Mouse (Mus musculus): Measurements from ENCODE around the gene Akap1. TPM values are rescaled to one million over a fixed set of nuclear protein-coding genes. Genes with fewer than 3 reads are reported as not detected.

Akap1 gene
- polyA plus RNA-seq, 1 experiment from 2014 or later: 24.0 TPM

DNA sequence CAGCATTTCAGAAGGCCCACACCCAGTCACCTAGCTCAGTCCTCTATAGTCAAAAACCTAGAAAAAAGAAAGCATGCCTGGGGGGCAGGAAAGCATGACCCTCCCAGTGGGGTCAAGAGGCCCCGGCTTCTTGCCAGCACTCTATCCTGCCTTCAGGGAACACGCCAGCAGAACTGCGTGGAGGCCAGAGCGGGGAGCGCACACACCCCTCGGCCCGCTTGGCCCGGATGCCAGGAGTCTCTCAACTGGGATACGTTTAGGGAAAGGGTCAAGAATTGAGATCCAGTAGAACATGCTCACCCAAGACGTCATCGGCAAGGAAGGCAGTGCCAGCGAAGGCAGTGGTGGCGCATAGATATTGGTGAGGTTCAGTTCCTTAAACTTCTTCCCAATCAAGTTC lies 25.8 kb downstream of the Akap1 start:
- H3K4me3 ChIP-seq: no peak overlapping the region
- no peak overlapping the region for H3K4me2 ChIP-seq (replicated peaks)
- peaks cover 61% of the 10 kb centered on the region for H3K36me3 ChIP-seq
- no peak for ATAC-seq (ENCODE audit: low FRiP score, low read depth)
- no peaks in the 10 kb centered on the region for H3K27me3 ChIP-seq (replicated peaks)
- H3K4me1 ChIP-seq: no peaks in the 10 kb centered on the region
- no peak overlapping the region for H3K9ac ChIP-seq
- no peaks in the 10 kb centered on the region for H3K9me3 ChIP-seq
- no peak overlapping the region for H3K27ac ChIP-seq
- 92% methylated on average over 13 of the region's 13 CpGs for WGBS

GRCm38 (mm10) chr11:88834606-88835005 lies 29.8 kb downstream of the Akap1 start:
- 93% methylated on average over 11 of the region's 11 CpGs for WGBS
- Histone ChIP-seq H3K27me3 (replicated peaks) (no peaks in the 10 kb centered on the region), H3K4me1 (no peaks in the 10 kb centered on the region), H3K9me3 (no peaks in the 10 kb centered on the region), H3K9ac (no peak overlapping the region), H3K27ac (no peak overlapping the region), H3K36me3 (peaks cover 76% of the 10 kb centered on the region), H3K4me2 (replicated peaks) (no peak overlapping the region), H3K4me3 (no peak overlapping the region)
- no peak for ATAC-seq (ENCODE audit: low FRiP score, low read depth)

- Histone ChIP-seq H3K27ac (no peak overlapping the region), H3K4me2 (replicated peaks) (no peak overlapping the region), H3K4me1 (no peaks in the 10 kb centered on the region), H3K36me3 (peaks cover 72% of the 10 kb centered on the region), H3K9ac (no peak overlapping the region), H3K9me3 (no peaks in the 10 kb centered on the region), H3K27me3 (replicated peaks) (no peaks in the 10 kb centered on the region), H3K4me3 (no peak overlapping the region)
- ATAC-seq (ENCODE audit: low FRiP score, low read depth): no peak
- WGBS: 86% methylated on average over 14 of the region's 14 CpGs
Measured at GRCm38 (mm10) chr11:88834134-88834533, 30.3 kb downstream of the Akap1 start.

- Histone ChIP-seq H3K9ac (no peak overlapping the region), H3K4me2 (replicated peaks) (no peak overlapping the region), H3K27me3 (replicated peaks) (no peaks in the 10 kb centered on the region), H3K27ac (no peak overlapping the region), H3K9me3 (no peaks in the 10 kb centered on the region), H3K36me3 (peaks cover 65% of the 10 kb centered on the region), H3K4me3 (no peak overlapping the region), H3K4me1 (no peaks in the 10 kb centered on the region)
- no peak for ATAC-seq (ENCODE audit: low FRiP score, low read depth)
- 96% methylated on average over 4 of the region's 4 CpGs for WGBS
Measured at GRCm38 (mm10) chr11:88833099-88833498, 31.3 kb downstream of the Akap1 start.

DNA sequence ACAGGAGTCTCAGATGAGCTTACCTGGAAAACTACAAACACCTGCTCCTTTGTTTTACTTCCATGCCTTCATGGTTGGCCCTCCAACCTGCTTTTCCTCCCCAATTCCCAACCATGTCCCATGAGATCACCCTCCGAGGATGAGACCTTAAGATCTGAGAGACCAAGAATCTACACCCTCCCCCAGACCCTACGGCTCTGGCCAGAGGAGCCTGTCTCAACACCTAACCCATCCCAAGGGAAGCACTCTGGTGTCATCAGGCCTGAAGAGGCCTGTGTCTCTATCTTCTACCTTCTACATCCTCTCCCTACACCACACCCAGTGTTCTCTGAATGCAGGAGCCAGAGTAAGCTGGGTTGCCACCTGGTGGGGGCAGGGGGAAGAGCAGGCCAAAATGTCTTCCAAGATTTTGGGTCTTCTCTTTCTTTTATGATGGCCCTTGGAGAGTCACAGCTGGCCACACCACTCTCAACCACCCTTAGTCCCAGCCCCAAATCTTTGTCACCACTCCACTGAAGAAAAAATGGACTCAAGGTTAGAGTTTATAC lies 34.1 kb downstream of the Akap1 start:
- Histone ChIP-seq H3K4me2 (replicated peaks) (no peak overlapping the region), H3K36me3 (peaks cover 40% of the 10 kb centered on the region), H3K4me1 (no peaks in the 10 kb centered on the region), H3K27ac (no peak overlapping the region), H3K9me3 (no peaks in the 10 kb centered on the region), H3K27me3 (replicated peaks) (no peaks in the 10 kb centered on the region), H3K4me3 (no peak overlapping the region), H3K9ac (no peak overlapping the region)
- 97% methylated on average over 2 of the region's 2 CpGs for WGBS
- no peak for ATAC-seq (ENCODE audit: low FRiP score, low read depth)

- no peaks in the 10 kb centered on the region for H3K4me1 ChIP-seq
- ATAC-seq (ENCODE audit: low FRiP score, low read depth): no peak
- H3K4me3 ChIP-seq: no peak overlapping the region
- H3K36me3 ChIP-seq: peaks cover 24% of the 10 kb centered on the region
- no peak overlapping the region for H3K4me2 ChIP-seq (replicated peaks)
- H3K27me3 ChIP-seq (replicated peaks): no peaks in the 10 kb centered on the region
- H3K27ac ChIP-seq: no peak overlapping the region
- H3K9ac ChIP-seq: no peak overlapping the region
- H3K9me3 ChIP-seq: no peaks in the 10 kb centered on the region
Measured at GRCm38 (mm10) chr11:88828528-88828927, 35.9 kb downstream of the Akap1 start.

DNA sequence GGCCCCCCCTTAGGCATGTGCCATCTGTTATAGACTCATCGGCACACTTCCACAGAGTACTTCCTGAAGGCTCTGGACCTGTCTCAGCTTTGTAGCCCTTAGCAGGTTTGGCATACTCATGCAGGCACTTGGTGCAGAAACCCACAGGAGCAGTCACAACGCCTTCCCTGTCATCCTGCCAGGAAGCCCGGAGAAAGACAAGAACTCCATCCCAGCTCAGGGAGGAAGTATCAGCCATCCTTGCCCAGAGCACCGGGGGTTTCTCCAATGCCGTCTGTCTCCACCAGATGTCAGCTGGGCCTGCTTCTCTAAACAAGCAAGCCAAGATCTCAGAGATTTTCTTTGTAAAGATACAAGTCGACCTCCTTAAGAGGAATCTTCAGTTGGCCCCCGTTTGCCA lies 38.5 kb downstream of the Akap1 start:
- no peaks in the 10 kb centered on the region for H3K27me3 ChIP-seq (replicated peaks)
- peaks cover 6% of the 10 kb centered on the region for H3K4me1 ChIP-seq
- WGBS: 63% methylated on average over 7 of the region's 7 CpGs
- H3K9ac ChIP-seq: no peak overlapping the region
- no peak overlapping the region for H3K4me2 ChIP-seq (replicated peaks)
- no peak for ATAC-seq (ENCODE audit: low FRiP score, low read depth)
- no peaks in the 10 kb centered on the region for H3K9me3 ChIP-seq
- H3K4me3 ChIP-seq: no peak overlapping the region
- H3K27ac ChIP-seq: no peak overlapping the region
- peaks cover 4% of the 10 kb centered on the region; the same call in 1 of the 2 replicates for H3K36me3 ChIP-seq

- Histone ChIP-seq H3K4me1 (peaks cover 16% of the 10 kb centered on the region), H3K4me3 (no peak overlapping the region), H3K4me2 (replicated peaks) (peak overlapping the region; percentile 54), H3K27me3 (replicated peaks) (no peaks in the 10 kb centered on the region), H3K27ac (no peak overlapping the region), H3K9me3 (no peaks in the 10 kb centered on the region), H3K9ac (no peak overlapping the region), H3K36me3 (no peaks in the 10 kb centered on the region)
- WGBS: 3% methylated on average over 7 of the region's 7 CpGs
- ATAC-seq (ENCODE audit: low FRiP score, low read depth): peak; percentile 65; the same call in 1 of the 2 replicates
Measured at GRCm38 (mm10) chr11:88822991-88823390, 41.4 kb downstream of the Akap1 start.

- peaks cover 16% of the 10 kb centered on the region for H3K4me1 ChIP-seq
- H3K4me3 ChIP-seq: no peak overlapping the region
- ATAC-seq (ENCODE audit: low FRiP score, low read depth): 0 out of 2 replicates have a peak, but pooled peaks have one; percentile 5
- H3K4me2 ChIP-seq (replicated peaks): peak overlapping the region; percentile 54
- H3K27me3 ChIP-seq (replicated peaks): no peaks in the 10 kb centered on the region
- no peak overlapping the region for H3K27ac ChIP-seq
- H3K9me3 ChIP-seq: no peaks in the 10 kb centered on the region
- H3K36me3 ChIP-seq: no peaks in the 10 kb centered on the region
- H3K9ac ChIP-seq: no peak overlapping the region
- 21% methylated on average over 5 of the region's 5 CpGs for WGBS
Measured at GRCm38 (mm10) chr11:88822526-88822925, 41.9 kb downstream of the Akap1 start.

GRCm38 (mm10) chr11:88820742-88821576 lies 43.4 kb downstream of the Akap1 start:
- peak; percentile 42 for ATAC-seq (ENCODE audit: low FRiP score, low read depth)
- peaks cover 16% of the 10 kb centered on the region for H3K4me1 ChIP-seq
- peak overlapping the region; percentile 9; the same call in 1 of the 2 replicates for H3K9ac ChIP-seq
- H3K4me2 ChIP-seq (replicated peaks): peak overlapping the region; percentile 41
- no peak overlapping the region for H3K4me3 ChIP-seq
- no peaks in the 10 kb centered on the region for H3K36me3 ChIP-seq
- WGBS: 11% methylated on average over 24 of the region's 24 CpGs
- H3K27ac ChIP-seq: no peak overlapping the region
- no peaks in the 10 kb centered on the region for H3K27me3 ChIP-seq (replicated peaks)
- no peaks in the 10 kb centered on the region for H3K9me3 ChIP-seq

DNA sequence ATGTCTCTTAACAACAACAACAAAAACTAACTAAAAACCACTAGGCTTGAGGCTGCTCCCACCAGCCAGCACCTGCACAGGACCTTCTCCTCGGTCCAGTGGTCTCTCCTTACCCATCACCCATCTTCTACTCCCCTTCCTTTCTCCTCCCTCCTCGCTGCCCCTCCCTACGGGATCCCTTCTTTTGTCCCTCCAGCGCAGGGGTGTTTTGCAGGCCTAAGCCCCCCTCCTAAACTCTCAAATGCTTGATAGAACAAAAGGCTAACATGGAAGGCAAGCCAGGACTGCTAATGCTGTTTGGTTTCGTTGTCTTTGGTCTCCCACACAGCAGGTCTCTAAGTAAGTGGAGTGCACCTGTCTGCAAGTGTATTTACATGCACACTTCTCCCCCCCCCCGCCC lies 44.1 kb downstream of the Akap1 start:
- H3K27me3 ChIP-seq (replicated peaks): no peaks in the 10 kb centered on the region
- H3K4me3 ChIP-seq: no peak overlapping the region
- H3K36me3 ChIP-seq: no peaks in the 10 kb centered on the region
- WGBS: 9% methylated on average over 6 of the region's 6 CpGs
- no peak for ATAC-seq (ENCODE audit: low FRiP score, low read depth)
- peaks cover 16% of the 10 kb centered on the region for H3K4me1 ChIP-seq
- H3K9me3 ChIP-seq: no peaks in the 10 kb centered on the region
- no peak overlapping the region; the same call in 1 of the 2 replicates for H3K4me2 ChIP-seq (replicated peaks)
- H3K9ac ChIP-seq: no peak overlapping the region
- no peak overlapping the region for H3K27ac ChIP-seq

- H3K27ac ChIP-seq: no peak overlapping the region
- no peak for ATAC-seq (ENCODE audit: low FRiP score, low read depth)
- H3K9me3 ChIP-seq: no peaks in the 10 kb centered on the region
- 84% methylated on average over 5 of the region's 5 CpGs for WGBS
- H3K9ac ChIP-seq: no peak overlapping the region
- no peak overlapping the region for H3K4me2 ChIP-seq (replicated peaks)
- no peak overlapping the region for H3K4me3 ChIP-seq
- peaks cover 16% of the 10 kb centered on the region for H3K4me1 ChIP-seq
- H3K36me3 ChIP-seq: no peaks in the 10 kb centered on the region
- H3K27me3 ChIP-seq (replicated peaks): no peaks in the 10 kb centered on the region
Measured at GRCm38 (mm10) chr11:88817061-88817460, 47.3 kb downstream of the Akap1 start.
